Mouse (Mus musculus): Measurements from ENCODE around the gene Wtap.
"Not testable (repeated sequence)": the region's sequence is repeated elsewhere in the genome, so short reads cannot be mapped to it uniquely, and the experiment has no call there.

Wtap gene

GRCm38 (mm10) chr17:12994069-12994468, at the start of gene Wtap:
Gene Wtap, minus strand, starts transcription at chr17:12994169.
- no peak for DNase-seq (ENCODE audit: low read depth, low spot score)

GRCm38 (mm10) chr17:13036627-13037192, 42.7 kb upstream of the Wtap start:
- not testable (repeated sequence) for DNase-seq (ENCODE audit: low read depth, low spot score)

GRCm38 (mm10) chr17:13013316-13013715, 19.3 kb upstream of the Wtap start:
- no peak for DNase-seq (ENCODE audit: low read depth, low spot score)

- DNase-seq (ENCODE audit: low read depth, low spot score) = peak; percentile 70
Observed at GRCm38 (mm10) chr17:13009887-13010286, 15.9 kb upstream of the Wtap start.

- peak; percentile 10 for DNase-seq (ENCODE audit: low read depth, low spot score)
Observed at GRCm38 (mm10) chr17:13008528-13008927, 14.6 kb upstream of the Wtap start.

GRCm38 (mm10) chr17:13007730-13008425, 13.9 kb upstream of the Wtap start:
- DNase-seq (ENCODE audit: low read depth, low spot score) = peak; percentile 97

- DNase-seq (ENCODE audit: low read depth, low spot score) = no peak
Observed at GRCm38 (mm10) chr17:13006984-13007383, 13.0 kb upstream of the Wtap start.

- DNase-seq (ENCODE audit: low read depth, low spot score) = not testable (repeated sequence)
Observed at GRCm38 (mm10) chr17:13006546-13006945, 12.6 kb upstream of the Wtap start, which contains the start of gene Sod2. Gene Sod2, plus strand, starts transcription at chr17:13006846.

- DNase-seq (ENCODE audit: low read depth, low spot score) = not testable (repeated sequence)
Observed at GRCm38 (mm10) chr17:13004436-13004835, 10.5 kb upstream of the Wtap start.

GRCm38 (mm10) chr17:13002243-13002642, 8.3 kb upstream of the Wtap start:
- not testable (repeated sequence) for DNase-seq (ENCODE audit: low read depth, low spot score)

GRCm38 (mm10) chr17:12999069-12999468, 5.1 kb upstream of the Wtap start:
- no peak for DNase-seq (ENCODE audit: low read depth, low spot score)

GRCm38 (mm10) chr17:12997890-12998289, 3.9 kb upstream of the Wtap start:
- no peak for DNase-seq (ENCODE audit: low read depth, low spot score)

- DNase-seq (ENCODE audit: low read depth, low spot score) = peak; percentile 24
Observed at GRCm38 (mm10) chr17:12996345-12996744, 2.4 kb upstream of the Wtap start.

GRCm38 (mm10) chr17:12992470-12992991, 1.4 kb downstream of the Wtap start:
- peak; percentile 94 for DNase-seq (ENCODE audit: low read depth, low spot score)

- peak; percentile 86 for DNase-seq (ENCODE audit: low read depth, low spot score)
Observed at GRCm38 (mm10) chr17:12991635-12992358, 2.2 kb downstream of the Wtap start.

GRCm38 (mm10) chr17:12991194-12991634, 2.8 kb downstream of the Wtap start:
- DNase-seq (ENCODE audit: low read depth, low spot score) = no peak

- DNase-seq (ENCODE audit: low read depth, low spot score) = no peak
Observed at GRCm38 (mm10) chr17:12990567-12991145, 3.3 kb downstream of the Wtap start.

- not testable (repeated sequence) for DNase-seq (ENCODE audit: low read depth, low spot score)
Observed at GRCm38 (mm10) chr17:12988096-12988495, 5.9 kb downstream of the Wtap start.

- no peak for DNase-seq (ENCODE audit: low read depth, low spot score)
Observed at GRCm38 (mm10) chr17:12983988-12984387, 10.0 kb downstream of the Wtap start.

- DNase-seq (ENCODE audit: low read depth, low spot score) = no peak
Observed at GRCm38 (mm10) chr17:12978546-12978945, 15.4 kb downstream of the Wtap start.

GRCm38 (mm10) chr17:12973851-12974250, 20.1 kb downstream of the Wtap start:
- DNase-seq (ENCODE audit: low read depth, low spot score) = no peak

- no peak for DNase-seq (ENCODE audit: low read depth, low spot score)
Observed at GRCm38 (mm10) chr17:12967173-12967572, 26.8 kb downstream of the Wtap start.
